Mouse (Mus musculus) gonadal fat pad, adult 2 months (tissue): ENCODE measurements around the gene Arhgef3. TPM values are rescaled to one million over a fixed set of nuclear protein-coding genes. Genes with fewer than 3 reads are reported as not detected.

Source experiments
- DNase-seq: peaks from one replicate; pipeline ENCODE4 v3.0.0-alpha.2; 2012; ENCODE audit warnings: low read depth
- polyA plus RNA-seq: library from polyadenylated mRNA; depleted of rRNA; stranded (reverse); fragments of >200 nt; gene quantifications from 2 replicates; pipeline ENCODE4 v1.2.3, GENCODE M21; 2012

The Arhgef3 gene
- polyA plus RNA-seq, 1 experiment, result 12.2 TPM

DNA sequence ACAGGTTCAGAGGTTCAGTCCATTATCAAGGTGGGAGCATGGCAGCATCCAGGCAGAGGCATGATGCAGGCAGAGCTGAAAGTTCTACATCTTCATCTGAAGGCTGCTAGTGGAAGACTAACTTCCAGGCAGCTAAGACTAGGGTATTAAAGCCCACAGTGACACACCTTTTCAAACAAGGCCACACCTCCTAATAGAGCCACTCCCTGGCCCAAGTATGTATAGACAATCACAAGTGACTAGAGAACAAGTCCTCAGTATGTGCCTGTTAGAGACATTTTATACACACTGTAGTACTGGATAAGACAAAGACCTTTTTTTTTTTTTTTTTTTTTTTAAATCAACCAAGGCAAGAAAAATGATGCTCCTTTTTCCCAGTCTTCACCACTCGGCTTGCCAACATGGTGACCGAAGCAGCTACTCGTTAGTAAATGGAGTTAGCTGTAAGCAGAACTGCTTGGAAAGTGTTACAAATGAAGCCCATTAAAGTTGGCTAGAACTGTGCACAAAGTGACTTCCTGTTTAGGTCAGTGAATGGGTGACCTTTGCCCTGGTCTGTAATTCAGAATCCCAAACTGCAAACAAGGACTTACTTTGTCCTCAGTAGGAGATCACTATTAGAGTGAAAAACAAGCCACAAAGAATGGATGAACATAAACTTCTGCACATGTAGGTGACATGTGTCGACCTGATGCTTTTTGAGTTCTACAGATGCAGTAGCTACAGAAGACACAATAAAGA lies 229.7 kb downstream of the Arhgef3 start:
- DNase-seq, result no peak

DNA sequence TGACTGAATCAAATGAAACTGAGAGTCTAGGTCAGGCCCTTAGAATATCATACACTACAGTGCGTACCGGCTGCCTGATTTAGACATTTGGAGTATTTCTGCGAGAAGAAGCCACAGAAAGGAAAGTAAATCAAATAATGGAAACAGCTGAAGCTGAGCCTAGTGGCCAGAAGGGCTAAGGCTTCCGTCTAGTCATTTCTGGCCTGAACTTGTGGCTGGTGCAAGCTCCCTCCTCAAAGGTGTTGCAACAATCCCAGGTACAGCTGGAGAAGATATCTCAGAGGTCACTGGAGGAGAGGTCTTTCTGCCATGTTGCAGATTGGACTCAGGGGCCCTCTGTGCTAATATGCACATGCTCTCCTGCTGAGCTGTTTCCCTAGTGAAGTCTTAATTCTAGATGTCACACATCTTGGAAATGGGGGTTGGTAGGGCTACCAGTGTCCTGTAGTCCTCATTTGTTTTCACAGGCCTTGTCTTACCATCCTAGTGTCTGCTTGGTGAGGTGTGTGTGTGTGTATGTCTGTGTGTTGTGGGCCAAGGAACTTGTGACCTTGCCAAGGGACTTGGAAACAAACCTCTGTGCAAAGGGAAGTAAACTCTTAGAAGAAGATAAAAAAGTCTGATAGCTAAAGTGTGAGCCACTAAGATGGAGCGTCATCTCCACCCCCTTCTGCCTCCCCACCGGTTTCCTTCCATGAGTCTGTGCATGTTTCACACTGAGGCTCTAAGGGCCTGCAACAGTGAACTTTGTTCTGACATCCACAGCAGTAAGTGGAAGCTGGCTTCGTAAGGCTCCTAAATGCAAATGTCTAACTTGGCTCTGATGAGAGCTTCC lies 230.6 kb downstream of the Arhgef3 start:
- no peak for DNase-seq

DNA sequence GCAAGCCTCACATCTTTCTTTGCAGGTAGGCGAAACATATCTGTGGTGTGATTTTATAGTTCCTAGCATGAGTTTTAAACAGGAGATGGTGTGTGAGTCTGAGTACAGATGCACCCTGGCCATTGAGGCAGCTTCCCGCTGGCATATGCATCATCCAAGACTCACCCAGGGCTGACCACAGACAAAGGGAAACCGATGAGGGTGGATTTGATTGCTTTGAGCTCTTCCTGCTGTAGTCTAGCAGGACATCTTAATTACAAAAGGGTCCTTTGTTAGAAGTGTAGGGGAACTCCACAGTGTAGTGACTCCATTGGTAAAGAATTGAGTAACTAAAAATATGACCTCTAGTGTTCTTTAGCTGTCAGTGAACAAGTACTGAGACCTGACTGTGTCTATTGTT lies 232.5 kb downstream of the Arhgef3 start:
- no peak for DNase-seq

DNA sequence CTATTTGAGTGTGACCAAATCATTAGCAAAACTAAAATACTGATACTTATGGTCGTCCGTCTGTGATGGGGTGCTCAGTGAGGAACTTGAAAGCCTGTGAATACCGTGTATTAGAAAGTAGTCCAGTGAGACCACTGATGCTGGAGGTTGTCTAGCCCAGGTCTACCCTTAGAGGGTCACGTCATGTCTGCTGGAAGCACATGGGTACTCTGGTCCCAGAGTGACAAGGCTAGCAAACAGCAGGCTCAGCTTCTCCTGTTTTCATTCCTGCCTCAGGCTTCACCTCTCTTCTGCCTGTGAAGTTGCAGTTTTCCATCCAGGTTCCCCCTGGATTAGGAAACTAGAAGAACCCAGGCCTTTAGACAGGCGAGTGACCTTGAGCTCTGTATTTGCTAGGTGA lies 233.0 kb downstream of the Arhgef3 start:
- DNase-seq, result no peak

DNA sequence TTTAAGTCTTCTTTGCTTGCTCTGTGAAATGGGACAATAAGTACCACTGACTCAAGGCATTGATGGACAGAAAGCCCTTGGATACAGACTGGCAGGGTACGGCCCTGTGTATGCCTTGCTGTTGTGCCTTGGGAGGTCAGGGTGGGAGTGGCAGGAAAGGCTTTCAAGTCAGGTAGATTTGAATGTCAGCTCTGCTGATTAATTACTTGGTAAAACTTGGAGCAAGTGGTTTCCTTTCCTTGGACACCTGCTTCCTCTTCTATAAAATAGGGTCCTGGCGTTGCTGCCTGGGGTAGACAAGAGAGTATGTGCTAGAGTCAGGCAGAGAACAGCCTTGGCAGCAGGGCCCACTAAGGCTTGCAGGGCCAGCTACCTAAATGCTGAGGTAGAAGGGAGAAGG lies 233.4 kb downstream of the Arhgef3 start:
- no peak for DNase-seq

DNA sequence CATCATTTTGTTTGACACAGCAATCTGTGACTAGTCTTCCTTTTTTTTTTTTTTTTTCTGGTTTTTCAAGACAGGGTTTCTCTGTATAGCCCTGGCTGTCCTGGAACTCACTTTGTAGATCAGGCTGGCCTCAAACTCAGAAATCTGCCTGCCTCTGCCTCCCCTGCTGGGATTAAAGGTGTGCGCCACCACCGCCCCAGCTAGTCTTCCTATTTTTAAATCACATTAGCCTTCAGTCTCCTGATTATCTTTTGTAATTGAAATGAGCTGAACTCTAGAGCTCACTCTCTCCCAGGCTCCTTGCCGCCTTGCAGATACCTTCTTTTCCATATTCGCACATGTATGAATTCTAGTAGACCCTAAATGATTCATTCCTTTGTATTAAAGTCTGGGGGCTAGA lies 234.0 kb downstream of the Arhgef3 start:
- DNase-seq, result no peak

DNA sequence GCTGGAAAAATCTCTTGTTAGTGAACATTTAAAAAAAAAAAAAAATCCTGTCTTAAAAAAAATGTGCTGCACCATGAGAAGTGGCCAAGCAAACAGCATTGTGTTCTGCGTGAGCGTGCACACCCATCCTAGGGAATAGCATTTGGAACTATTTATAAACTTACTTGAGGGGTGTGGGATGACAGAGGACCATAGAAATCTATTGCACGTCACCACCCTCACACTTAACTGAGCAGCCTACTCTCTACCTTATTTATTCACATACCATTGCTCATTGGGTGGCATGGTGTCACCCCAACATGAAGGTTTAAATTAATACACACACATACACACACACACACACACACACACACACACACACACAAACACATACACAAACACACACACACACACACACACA lies 234.4 kb downstream of the Arhgef3 start:
- no peak for DNase-seq

DNA sequence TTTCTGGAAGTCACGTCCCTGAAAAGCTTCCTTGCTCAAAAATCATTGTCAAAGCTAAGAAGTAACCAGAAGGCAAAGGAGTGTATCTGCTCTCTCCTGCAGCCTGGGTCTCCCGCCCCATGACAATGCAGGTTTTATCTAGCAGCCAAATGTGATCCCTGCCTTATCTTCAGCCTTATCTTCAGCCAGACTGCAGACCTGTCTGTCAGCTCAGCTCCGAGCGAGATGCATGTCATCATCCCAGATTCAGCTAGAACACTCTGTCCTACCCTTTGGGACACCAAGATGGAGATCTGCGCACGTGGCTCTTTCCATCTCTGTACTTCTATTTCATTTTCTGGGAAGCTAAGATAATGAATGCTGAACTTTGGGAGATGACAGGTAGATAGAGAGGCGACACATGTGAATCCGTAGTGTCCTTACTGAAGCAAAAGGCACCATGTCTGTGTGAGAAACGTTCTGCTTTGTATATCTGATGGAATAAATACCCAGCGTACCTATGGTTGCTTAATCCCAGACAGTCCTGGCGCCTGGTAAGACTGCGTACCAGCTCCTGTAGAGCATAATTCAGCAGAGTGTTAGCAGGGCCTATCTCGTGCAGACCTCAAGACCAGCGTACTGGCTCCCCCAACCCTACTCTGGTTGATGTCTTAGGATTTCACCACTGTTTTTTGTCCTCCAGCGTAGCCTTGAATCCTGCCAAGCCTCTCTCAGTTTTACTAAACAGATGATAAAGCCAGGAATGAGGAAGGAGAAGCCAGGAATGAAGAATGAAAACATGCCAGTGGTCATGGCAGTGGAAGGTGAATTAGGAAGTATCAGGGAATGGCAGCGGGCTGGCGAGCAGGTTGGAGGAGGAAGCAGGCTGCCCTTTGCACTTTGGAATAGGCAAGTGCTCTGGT lies 235.4 kb downstream of the Arhgef3 start:
- no peak for DNase-seq

DNA sequence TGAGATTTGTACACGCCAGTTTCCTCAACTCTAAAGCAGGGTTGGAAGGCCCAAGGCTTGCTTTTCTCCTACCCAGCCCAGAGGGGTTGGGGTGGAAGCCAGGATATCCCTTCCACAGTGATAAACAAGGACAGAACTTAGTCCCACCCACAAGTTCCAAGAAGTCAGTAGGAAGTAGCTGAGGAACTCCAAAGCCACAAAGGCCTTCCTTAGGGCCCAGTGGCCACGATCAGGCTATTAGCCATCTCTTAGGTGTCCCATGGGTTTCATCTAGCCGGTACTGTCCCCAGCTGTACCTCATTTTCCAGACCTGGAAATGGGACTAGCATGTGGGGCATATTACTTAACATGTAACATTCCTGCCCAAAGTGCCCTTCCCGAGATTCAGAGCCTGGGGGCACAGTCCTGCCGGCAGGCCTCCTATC lies 236.4 kb downstream of the Arhgef3 start:
- DNase-seq, result no peak

DNA sequence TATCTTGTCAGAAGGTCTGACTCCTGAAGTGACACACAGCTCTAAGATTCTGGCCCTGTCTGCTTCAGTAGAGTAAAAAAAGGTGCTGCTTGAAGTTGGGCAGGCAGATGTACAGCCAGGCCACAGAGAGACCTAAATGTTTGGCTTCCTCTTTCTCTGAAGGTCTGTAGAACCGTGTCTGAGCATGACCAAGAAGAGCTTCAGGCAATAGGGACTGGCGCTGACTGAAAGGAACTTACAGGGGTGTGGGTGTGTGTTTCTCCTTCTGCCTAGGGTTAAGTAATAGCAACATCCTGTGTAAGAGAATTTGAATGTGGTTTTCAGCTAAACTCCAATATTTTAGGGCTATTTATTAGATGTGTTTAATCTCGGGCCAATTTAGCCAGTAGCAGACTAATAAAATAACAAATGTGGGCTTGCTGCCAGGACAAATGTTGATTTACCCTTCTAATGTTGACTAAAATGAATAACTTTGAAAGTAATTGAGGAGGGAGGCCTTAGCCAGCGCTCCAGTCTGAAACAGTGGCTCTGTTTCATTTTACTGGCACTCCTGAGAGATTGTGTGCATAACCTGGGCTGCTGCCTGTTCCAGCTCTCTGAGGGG lies 236.9 kb downstream of the Arhgef3 start:
- DNase-seq, result no peak

DNA sequence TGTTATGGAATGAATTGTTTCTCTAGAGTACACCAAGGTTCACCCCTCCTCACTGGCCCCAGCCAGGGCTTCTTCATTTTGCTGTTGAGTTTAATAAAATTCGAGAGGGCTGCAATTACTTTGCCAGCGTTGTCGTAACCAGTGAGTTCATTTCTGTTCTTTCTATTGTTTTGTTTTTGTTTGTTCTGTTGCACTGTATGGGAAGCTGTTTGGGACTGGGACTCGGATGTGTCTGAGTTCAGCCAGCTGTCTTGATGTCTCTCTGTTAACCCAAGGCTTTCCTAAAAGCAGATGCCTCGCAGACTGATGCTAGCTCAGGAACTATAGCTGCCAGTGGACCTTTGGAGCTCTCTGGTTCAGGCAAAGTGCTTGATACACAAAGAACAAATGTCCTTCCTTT lies 237.8 kb downstream of the Arhgef3 start:
- no peak for DNase-seq

DNA sequence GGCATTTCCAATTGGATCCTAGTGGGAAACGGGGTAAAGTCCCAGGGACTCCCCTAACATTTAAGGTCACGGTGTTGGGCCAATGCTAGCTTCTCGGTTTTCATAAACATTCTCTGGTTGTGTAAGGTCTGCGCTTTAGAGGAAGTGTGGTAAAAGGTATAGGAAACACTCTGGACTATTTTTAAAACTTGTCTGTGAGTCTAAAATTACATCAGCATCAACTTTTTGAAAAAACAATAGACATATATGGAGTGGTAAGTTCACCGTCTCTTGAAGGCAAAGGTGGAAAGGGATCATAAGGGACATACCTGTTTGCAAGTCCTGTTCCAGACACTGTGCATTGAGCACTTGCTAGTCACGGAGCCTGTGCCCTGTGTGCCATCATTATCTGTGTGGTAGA lies 240.5 kb downstream of the Arhgef3 start:
- no peak for DNase-seq

DNA sequence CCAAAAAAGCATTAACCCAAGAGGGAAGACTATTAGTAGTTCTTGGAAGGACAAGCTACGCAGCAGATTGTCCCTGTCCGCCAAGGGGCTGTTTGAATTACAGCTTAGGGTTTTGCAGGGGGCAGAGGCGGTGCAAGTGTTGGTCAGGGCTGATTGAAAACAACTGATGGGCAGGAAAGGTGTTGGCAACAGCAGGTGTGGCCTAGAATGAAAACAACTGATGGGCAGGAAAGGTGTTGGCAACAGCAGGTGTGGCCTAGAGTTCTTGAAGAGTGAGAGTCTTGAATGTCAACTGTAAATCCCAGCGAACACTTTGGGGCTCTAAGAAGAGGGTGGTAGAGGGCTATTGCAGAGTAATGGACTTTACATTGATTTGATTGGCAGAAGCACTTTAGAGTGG lies 241.2 kb downstream of the Arhgef3 start:
- DNase-seq, result no peak

DNA sequence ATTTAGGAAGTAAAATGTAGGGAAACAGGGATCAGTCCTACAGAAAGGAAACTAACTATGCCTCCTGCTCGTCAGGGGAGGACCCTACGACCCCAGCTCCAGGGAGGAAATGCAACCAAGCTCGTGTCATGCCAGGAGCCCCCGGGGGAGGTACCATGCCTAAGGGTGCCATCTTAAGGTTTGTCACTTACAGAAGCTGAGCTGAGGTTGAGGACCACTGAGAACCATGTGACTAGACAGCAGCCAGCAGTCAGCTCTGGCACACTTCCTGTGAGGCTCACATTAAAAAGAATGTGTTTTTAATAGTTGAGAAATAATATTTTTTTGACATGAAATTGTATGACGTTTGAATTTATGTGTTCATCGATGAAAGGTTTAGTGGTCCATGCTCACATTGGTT lies 242.4 kb downstream of the Arhgef3 start:
- DNase-seq, result no peak

DNA sequence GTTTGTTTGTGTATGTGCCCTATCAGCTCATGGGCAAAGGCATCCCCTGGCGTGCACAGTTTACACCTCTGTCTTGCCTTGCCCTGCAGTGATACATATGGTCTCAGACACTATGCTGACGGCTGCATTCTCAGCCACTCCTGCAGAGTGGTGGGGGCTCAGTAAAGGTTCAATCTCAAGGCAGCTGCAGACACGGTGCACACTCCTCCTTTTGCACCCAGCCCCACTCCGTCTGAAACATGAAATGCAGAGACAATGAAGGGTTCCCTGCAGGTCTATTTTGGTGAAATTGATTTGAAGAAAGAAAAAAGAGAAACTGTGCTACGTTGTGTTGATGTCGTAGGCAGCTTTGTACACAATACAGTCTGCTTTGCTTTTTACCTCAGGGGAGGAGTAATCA lies 243.5 kb downstream of the Arhgef3 start:
- DNase-seq, result no peak

DNA sequence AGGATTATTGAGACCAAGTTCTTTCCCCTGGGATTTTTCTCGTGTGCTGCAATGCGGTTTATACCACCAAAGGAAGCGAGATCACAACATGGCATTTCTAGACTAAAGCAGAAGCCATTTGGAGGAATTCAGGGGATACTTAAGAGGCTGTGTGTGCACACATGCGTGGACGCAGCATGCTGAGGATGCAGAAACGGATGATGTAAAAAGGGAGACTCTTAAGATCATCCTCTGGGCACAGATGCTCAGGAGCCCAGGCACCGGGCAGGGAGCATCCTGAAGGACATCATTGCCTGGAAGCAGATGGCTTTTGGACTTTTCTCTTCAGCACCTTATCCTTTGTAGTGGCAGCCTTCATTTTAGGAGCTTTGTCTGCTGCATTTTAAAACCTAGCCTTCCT lies 246.2 kb downstream of the Arhgef3 start:
- DNase-seq, result no peak

DNA sequence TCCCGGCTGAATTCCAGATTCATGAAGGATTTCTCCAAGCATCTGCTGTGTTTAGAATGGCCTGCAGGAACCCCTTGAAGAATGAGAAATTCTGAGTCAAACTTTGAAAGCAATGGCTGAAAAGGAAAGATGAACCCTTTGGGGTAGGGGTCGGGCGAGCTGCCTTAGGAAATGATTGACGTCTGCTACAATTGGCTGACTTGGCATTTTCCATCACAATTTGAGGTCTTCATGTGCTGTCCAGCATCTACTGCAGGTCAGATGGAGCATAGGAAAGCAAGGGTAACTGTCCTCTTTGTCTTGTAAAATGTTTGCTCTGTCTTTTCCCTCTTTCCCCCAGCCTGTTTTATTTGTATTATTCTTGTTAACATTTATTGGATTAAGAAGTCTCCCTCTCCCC lies 246.8 kb downstream of the Arhgef3 start:
- no peak for DNase-seq

DNA sequence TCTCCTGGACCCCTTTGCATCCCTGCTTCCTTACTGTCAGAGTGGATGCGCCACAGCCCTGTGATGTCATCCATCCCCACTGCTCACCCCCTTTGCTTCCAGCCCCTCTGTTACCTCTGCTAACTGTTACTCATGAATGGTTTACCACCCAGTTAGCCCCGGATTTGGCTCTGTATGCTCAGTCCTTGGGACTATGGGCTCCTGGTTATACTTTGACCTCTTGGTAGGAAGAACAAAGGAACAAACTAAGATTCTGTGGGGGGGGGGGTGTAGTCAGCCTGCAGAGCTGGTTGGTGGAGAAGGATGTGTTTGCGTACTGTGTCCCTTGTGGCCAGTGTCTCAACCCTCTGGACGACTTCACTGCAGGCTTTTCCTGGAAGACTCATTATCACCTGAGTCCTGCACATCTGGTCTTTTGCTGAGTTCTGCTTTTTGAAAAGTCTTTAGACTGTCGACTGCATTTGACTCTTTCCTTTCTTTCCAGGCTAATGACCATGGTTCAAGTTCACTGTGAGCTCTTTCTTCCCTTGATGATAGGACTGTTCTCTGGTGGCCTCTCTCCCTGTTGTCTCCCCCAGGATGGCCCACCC lies 250.1 kb downstream of the Arhgef3 start:
- DNase-seq, result no peak

DNA sequence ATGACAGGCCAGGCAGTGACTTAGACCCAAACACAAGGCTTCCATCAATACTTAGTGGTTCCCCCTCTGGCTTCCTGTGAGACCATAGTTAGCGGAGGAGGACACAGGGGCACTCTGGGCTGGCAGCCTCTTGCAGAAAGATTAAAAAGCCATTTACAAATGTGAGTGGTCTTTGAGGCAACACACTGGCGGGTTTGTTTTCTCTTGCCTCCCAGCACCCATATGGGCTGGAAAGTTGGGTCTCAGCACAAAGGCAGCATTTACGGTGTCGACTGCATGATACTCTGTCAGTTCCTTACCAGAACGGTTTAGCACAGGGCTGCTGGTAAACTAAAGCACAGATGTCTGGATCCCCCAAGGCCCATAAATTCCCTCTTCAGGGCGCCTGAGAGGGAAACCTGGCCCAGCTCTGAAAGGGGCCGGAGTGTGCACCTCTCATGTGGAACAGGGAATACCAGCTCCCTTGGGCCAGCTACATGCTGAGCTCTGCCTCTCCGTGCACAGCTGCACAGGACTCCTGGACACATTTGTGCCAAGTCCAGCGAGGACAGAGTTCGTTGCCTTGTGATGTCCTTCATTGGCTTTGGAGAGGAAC lies 252.5 kb downstream of the Arhgef3 start:
- no peak for DNase-seq

DNA sequence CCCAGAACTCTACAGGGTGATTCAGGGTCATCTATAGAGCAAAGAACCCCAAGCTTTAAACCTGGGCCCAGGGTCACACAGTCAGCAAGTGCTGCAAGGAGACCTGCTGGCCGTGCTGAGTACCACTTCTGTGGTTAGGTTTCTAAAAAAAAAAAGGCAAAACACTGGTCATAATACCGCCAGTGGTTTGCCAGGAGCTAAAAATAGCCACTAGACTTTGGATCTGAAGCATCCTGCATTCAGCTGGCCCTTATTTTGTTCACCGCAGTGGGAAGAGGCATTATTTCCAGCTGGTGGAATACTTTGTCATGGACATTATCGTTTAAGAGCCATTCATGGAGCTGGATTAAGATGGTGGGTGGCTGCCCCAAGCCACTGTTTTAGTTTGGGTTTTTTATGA lies 253.9 kb downstream of the Arhgef3 start:
- DNase-seq, result no peak

DNA sequence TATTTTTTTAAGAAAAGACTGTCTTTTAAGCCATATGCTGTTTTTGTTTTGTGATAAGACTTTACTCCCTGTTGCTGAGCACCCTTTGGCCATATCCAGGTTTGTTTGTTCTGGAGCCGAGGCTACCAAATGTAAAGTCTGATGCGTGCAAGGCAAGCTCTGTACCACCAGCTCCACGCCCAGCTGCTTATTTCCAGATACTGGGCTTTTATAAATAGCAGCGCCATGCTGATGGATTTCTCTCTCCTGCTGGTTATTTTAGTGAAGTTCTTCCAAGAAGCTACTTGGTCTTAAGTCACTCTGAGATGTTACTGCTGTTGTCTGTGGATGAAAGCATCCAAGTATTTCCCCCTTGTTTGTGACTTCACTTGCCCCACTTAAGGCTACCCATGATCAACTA lies 254.8 kb downstream of the Arhgef3 start:
- no peak for DNase-seq
